ENCODE assay signal across 8 mouse cellular contexts in the genomic region with DNA sequence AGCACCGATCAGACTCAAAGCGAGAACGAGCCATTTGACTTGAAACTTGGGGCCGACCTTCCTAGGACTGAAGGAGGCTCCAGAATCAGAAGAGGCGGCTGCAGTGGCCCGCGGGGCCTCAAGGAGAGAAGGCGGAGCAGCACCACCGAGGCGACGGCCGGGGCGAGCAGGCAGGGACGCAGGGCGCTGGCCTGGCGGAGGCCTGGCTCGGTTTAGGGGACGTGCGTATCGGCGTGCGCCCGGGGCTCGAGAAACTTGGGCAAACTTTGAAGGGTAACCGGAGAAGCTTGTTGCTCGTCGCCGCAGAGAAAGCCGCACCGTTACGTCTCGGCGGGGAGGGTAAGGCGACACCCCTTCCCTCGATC. TPM values are rescaled to one million over a fixed set of nuclear protein-coding genes. Genes with fewer than 3 reads are reported as not detected.
DNase-seq lines count a peak whose midpoint lies in the region; ATAC-seq and TF ChIP-seq lines count a peak whose summit lies in the region.

TSS of gene Fzd7 (plus strand) at position 94 of the 365 bp plus-strand sequence.

- H3K4me2 ChIP-seq in kidney, embryonic 16.5 days (replicated peaks; ENCODE audit: low read depth, low read length), result peak within 1 kb of the TSS; percentile 87
- peak within 1 kb of the TSS; percentile 97 for H3K4me2 ChIP-seq in hindbrain, embryonic 15.5 days

- WGBS in kidney, embryonic 16.5 days, result under 1% methylated on average over 35 of the region's 35 CpGs
- under 1% methylated on average over 34 of the region's 35 CpGs for WGBS in hindbrain, embryonic 15.5 days

- H3K27me3 ChIP-seq in kidney, embryonic 16.5 days (ENCODE audit: insufficient read depth, low read length), result no peaks in the 10 kb centered on the region
- H3K27me3 ChIP-seq in G1E (ENCODE audit: insufficient read depth, low read length), result no peaks in the 10 kb centered on the region
- 0 out of 2 replicates have a peak, but pooled peaks cover 11% of the 10 kb centered on the region for H3K27me3 ChIP-seq in hindbrain, embryonic 15.5 days

- H3K9ac ChIP-seq in kidney, embryonic 16.5 days (replicated peaks; ENCODE audit: low read length), result peak within 1 kb of the TSS; percentile 93
- peak within 1 kb of the TSS; percentile 58 for H3K9ac ChIP-seq in hindbrain, embryonic 15.5 days

- peak within 1 kb of the TSS; percentile 82 for H3K4me3 ChIP-seq in kidney, embryonic 16.5 days (ENCODE audit: low read length)
- peak within 1 kb of the TSS; percentile 85 for H3K4me3 ChIP-seq in G1E (ENCODE audit: low read depth, low read length)
- peak within 1 kb of the TSS; percentile 60 for H3K4me3 ChIP-seq in embryonic fibroblast, embryonic 13.5 days (ENCODE audit: insufficient read depth, low read length)
- H3K4me3 ChIP-seq in hindbrain, embryonic 15.5 days, result peak within 1 kb of the TSS; percentile 62

- TF ChIP-seq POLR2A in embryonic fibroblast, embryonic 13.5 days (IDR thresholded peaks at IDR 0.05; ENCODE audit: low read depth, low read length), result no peak

- DNase-seq in kidney, adult 11 months, result no peak
- DNase-seq in G1E (ENCODE audit: low spot score), result peak; percentile 52
- no peak for DNase-seq in frontal cortex, postnatal 36 days (ENCODE audit: low spot score in 2 of 2)

- no peaks in the 10 kb centered on the region; the same call in 1 of the 2 replicates for H3K36me3 ChIP-seq in kidney, embryonic 16.5 days (ENCODE audit: insufficient read depth, low read length)
- H3K36me3 ChIP-seq in G1E (replicated peaks), result peaks cover 42% of the 10 kb centered on the region
- no peaks in the 10 kb centered on the region for H3K36me3 ChIP-seq in hindbrain, embryonic 15.5 days

- TF ChIP-seq CTCF in G1E (IDR thresholded peaks at IDR 0.05; ENCODE audit: low read depth, low read length), result no peak
- TF ChIP-seq CTCF in embryonic fibroblast, embryonic 13.5 days (IDR thresholded peaks at IDR 0.05; ENCODE audit: borderline replicate concordance, insufficient read depth, low read length), result no peak

- ATAC-seq in kidney, embryonic 16.5 days (ENCODE audit: low FRiP score, low TSS enrichment), result peak; percentile 36
- ATAC-seq in G1E (ENCODE audit: extremely low read depth, insufficient number of reproducible peaks, low FRiP score, poor library complexity, severe bottlenecking), result no peak
- peak; percentile 35 for ATAC-seq in hindbrain, embryonic 15.5 days (ENCODE audit: low FRiP score, low read depth)
- 0 out of 2 replicates have a peak, but pooled peaks have one; percentile 3 for ATAC-seq in megakaryocyte-erythroid progenitor cell, adult 5-6 weeks (replicated peaks; ENCODE audit: low FRiP score, low TSS enrichment, poor library complexity, severe bottlenecking)
- no peak for ATAC-seq in erythroid progenitor cell, adult 5-6 weeks (replicated peaks; ENCODE audit: low FRiP score, poor library complexity, severe bottlenecking)

- H3K9me3 ChIP-seq in kidney, embryonic 16.5 days (ENCODE audit: low read length), result no peaks in the 10 kb centered on the region
- no peaks in the 10 kb centered on the region for H3K9me3 ChIP-seq in G1E (replicated peaks)
- H3K9me3 ChIP-seq in hindbrain, embryonic 15.5 days, result no peaks in the 10 kb centered on the region

- H3K27ac ChIP-seq in kidney, embryonic 16.5 days (ENCODE audit: low read length), result peak within 1 kb of the TSS; percentile 98
- H3K27ac ChIP-seq in embryonic fibroblast, embryonic 13.5 days (ENCODE audit: insufficient read depth, low read length), result peak within 1 kb of the TSS; percentile 99
- H3K27ac ChIP-seq in hindbrain, embryonic 15.5 days (replicated peaks), result peak within 1 kb of the TSS; percentile 75

- peaks cover 37% of the 10 kb centered on the region for H3K4me1 ChIP-seq in kidney, embryonic 16.5 days (ENCODE audit: insufficient read depth, low read length)
- H3K4me1 ChIP-seq in G1E (ENCODE audit: insufficient read depth, low read depth, low read length), result peaks cover 73% of the 10 kb centered on the region
- peaks cover 5% of the 10 kb centered on the region for H3K4me1 ChIP-seq in embryonic fibroblast, embryonic 13.5 days (ENCODE audit: control insufficient read depth, insufficient read depth, low read length)
- H3K4me1 ChIP-seq in hindbrain, embryonic 15.5 days (replicated peaks), result peaks cover 45% of the 10 kb centered on the region

RNA-seq across cellular contexts. Expression of gene Fzd7, which starts in this region (rescaled TPM):
- polyA plus RNA-seq in kidney, embryonic 16.5 days (2015; fragmentation: Nextera tagmentation; extraction: Ambion mirVana), result 16.0 and 18.2 TPM in 2 replicates
- total RNA-seq in G1E (2014; fragmentation: Nextera tagmentation) (84.4 and 84.8 TPM in 2 replicates), G1E (2017) (54.1 and 55.7 TPM in 2 replicates)
- 58.7 and 65.9 TPM in 2 replicates for polyA plus RNA-seq in G1E (2012)
- 43.0 and 50.6 TPM in 2 replicates for polyA plus RNA-seq in embryonic fibroblast, embryonic 13.5 days (2011; ENCODE audit: insufficient read length, low read depth, missing spikeins)
- polyA plus RNA-seq in hindbrain, embryonic 15.5 days (2015; fragmentation: Nextera tagmentation; extraction: Ambion mirVana), result 2.5 and 2.8 TPM in 2 replicates
- 14.0 and 16.1 TPM in 2 replicates for total RNA-seq in megakaryocyte-erythroid progenitor cell, adult 5-6 weeks (2014; fragmentation: Nextera tagmentation)
- total RNA-seq in megakaryocyte-erythroid progenitor cell, adult 5-6 weeks (2017), result 15.4 and 18.0 TPM in 2 replicates
- total RNA-seq in erythroid progenitor cell, adult 5-6 weeks (2015; ENCODE audit: low replicate concordance), result 1.1 and 5.4 TPM in 2 replicates
- 0.45 and 0.77 TPM in 2 replicates for total RNA-seq in erythroid progenitor cell, adult 5-6 weeks (2017; ENCODE audit: low replicate concordance)

Comparison
In these comparisons a context has a peak if more than half of its experiments do, and no peak if none do; other contexts are left out.
1. ATAC-seq: peak in kidney, embryonic 16.5 days (single experiment), hindbrain, embryonic 15.5 days (single experiment) and megakaryocyte-erythroid progenitor cell, adult 5-6 weeks (single experiment); none in G1E (single experiment) and erythroid progenitor cell, adult 5-6 weeks (single experiment).
2. Peak in every context shown above with its lines, with median percentiles within 50 percentile points of each other: H3K27ac ChIP-seq and H3K4me3 ChIP-seq.